In genomic region chr10:95739421-95739820, GRCm38 (mm10) we compare ENCODE assay signal across 31 mouse cellular contexts.
"Had no signal": no experiment of that assay in that cellular context is flagged by ENCODE, and none has a peak within 500 bp of the region (broad histone marks: within the 10 kb centered on the region; RNA-seq: fewer than 3 reads in every experiment).

No protein-coding gene starts in this region.

- DNase-seq: heart, adult 2 months; heart, postnatal 10 days; heart, postnatal 14 days; heart, postnatal 36 days; heart, postnatal 4 days; kidney, adult 11 months; kidney, adult 18-20 months; kidney, adult 8-10 months; kidney, postnatal 14 days; layer of hippocampus, adult 9-11 months; layer of hippocampus, postnatal 36 days had no signal

- H3K27me3 ChIP-seq: heart, embryonic 12.5 days; heart, embryonic 13.5 days; heart, embryonic 15.5 days; hindbrain, embryonic 12.5 days; hindbrain, embryonic 13.5 days; hindbrain, embryonic 15.5 days; intestine, embryonic 15.5 days; kidney, embryonic 15.5 days had no signal

- ATAC-seq: hindbrain, embryonic 16.5 days; hindbrain, postnatal 0 days; inflammation-experienced regulatory T-cells, adult 6 months; intestine, embryonic 15.5 days; intestine, embryonic 16.5 days; intestine, postnatal 0 days had no signal

- H3K4me2 ChIP-seq: heart, embryonic 11.5 days; heart, embryonic 12.5 days; heart, embryonic 13.5 days; heart, embryonic 15.5 days; hindbrain, embryonic 12.5 days; hindbrain, embryonic 13.5 days; hindbrain, embryonic 14.5 days; hindbrain, embryonic 15.5 days; intestine, embryonic 15.5 days; kidney, embryonic 15.5 days had no signal

- H3K9me3 ChIP-seq: heart, embryonic 10.5 days; heart, embryonic 15.5 days; hindbrain, embryonic 15.5 days; intestine, embryonic 15.5 days had no signal

- H3K36me3 ChIP-seq: heart, embryonic 10.5 days; heart, embryonic 12.5 days; heart, embryonic 13.5 days; heart, embryonic 15.5 days; hindbrain, embryonic 10.5 days; hindbrain, embryonic 12.5 days; hindbrain, embryonic 13.5 days; hindbrain, embryonic 15.5 days; intestine, embryonic 15.5 days; kidney, embryonic 15.5 days had no signal

- H3K27ac ChIP-seq: heart, adult 2 months; heart, embryonic 10.5 days; heart, embryonic 13.5 days; heart, embryonic 15.5 days; hindbrain, embryonic 10.5 days; hindbrain, embryonic 12.5 days; hindbrain, embryonic 13.5 days; hindbrain, embryonic 14.5 days; hindbrain, embryonic 15.5 days; hindbrain, postnatal 0 days; intestine, embryonic 15.5 days; kidney, embryonic 15.5 days; kidney, postnatal 0 days; layer of hippocampus, adult 2 months; left cerebral cortex, adult 2 months had no signal

- H3K4me1 ChIP-seq: heart, embryonic 12.5 days; heart, embryonic 13.5 days; heart, embryonic 15.5 days; hindbrain, embryonic 10.5 days; hindbrain, embryonic 12.5 days; hindbrain, embryonic 13.5 days; hindbrain, embryonic 15.5 days; intestine, embryonic 15.5 days had no signal

- H3K9ac ChIP-seq: heart, embryonic 12.5 days; heart, embryonic 13.5 days; heart, embryonic 15.5 days; hindbrain, embryonic 12.5 days; hindbrain, embryonic 13.5 days; hindbrain, embryonic 14.5 days; hindbrain, embryonic 15.5 days; intestine, embryonic 15.5 days; kidney, embryonic 15.5 days had no signal

- H3K4me3 ChIP-seq: heart, adult 2 months; heart, embryonic 10.5 days; heart, embryonic 12.5 days; heart, embryonic 13.5 days; heart, embryonic 15.5 days; hindbrain, embryonic 10.5 days; hindbrain, embryonic 12.5 days; hindbrain, embryonic 13.5 days; hindbrain, embryonic 15.5 days; intestine, embryonic 15.5 days; kidney, embryonic 15.5 days; layer of hippocampus, adult 2 months; left cerebral cortex, adult 2 months had no signal
